Mouse (Mus musculus): ENCODE data around the gene Fktn. TPM values are rescaled to one million over a fixed set of nuclear protein-coding genes. Genes with fewer than 3 reads are reported as not detected.
"Not testable (repeated sequence)": the region's sequence is repeated elsewhere in the genome, so short reads cannot be mapped to it uniquely, and the experiment has no call there.

The Fktn gene
- total RNA-seq, 2 experiments from 2014 or later, result 27.1 to 27.7 TPM

DNA sequence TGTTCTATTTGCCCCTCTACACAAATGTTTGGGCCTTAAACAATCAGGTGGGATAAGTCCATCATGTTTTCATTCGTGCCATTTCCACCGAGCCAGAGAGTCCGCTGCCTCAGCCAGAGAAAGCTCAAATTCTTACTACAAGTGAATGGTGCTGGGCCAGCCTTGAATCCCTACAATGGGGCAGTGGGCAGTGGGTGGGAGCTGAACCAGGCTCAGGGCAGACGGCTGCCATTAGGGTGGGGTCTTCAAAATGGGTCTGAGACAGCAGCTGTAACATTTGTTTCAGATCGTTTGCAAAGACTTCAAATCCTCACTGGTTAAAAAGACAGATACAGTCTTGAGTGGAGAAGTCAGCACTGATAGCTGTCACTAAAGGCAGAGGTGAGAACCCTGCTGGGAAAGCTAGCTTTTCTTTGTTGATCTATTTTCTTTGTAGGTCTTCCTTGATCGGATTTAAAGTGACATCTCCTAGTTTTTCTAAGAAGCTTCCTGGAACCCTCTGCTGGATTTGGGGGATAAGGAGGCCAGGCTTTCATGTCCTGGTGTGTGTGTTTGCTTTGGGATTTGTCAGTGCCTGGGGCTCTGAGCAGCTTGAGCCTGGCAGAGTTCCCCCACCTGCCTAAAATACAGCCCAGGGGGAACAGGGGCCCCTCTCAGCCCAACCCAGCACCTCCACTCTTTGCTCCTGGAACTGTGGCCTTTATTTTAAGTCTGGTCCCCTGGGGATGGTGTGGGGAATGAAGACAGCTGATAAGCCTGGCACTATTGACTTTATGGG lies 57.3 kb downstream of the Fktn start:
- no peak for DNase-seq (ENCODE audit: low spot score in 2 of 2)

DNA sequence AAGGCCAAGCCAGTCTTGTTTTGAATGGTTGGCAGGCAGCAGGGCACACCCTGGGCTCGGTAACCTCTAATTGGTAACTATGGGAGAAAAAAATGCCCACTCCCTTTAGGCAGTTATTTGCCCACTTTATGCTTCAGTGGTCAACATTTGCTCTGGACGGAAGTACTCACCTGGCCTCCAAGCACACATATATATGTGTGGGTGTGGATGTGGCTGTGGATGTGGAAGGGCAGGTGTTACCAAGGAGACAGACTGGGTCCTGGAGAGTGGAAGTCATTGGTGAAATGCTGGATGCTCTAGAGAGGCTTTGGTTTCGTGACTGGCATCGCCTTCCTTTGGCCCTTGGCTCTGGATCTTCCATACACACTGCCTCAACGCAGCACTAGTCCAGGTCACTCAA lies 58.2 kb downstream of the Fktn start:
- no peak for DNase-seq (ENCODE audit: low spot score in 2 of 2)

DNA sequence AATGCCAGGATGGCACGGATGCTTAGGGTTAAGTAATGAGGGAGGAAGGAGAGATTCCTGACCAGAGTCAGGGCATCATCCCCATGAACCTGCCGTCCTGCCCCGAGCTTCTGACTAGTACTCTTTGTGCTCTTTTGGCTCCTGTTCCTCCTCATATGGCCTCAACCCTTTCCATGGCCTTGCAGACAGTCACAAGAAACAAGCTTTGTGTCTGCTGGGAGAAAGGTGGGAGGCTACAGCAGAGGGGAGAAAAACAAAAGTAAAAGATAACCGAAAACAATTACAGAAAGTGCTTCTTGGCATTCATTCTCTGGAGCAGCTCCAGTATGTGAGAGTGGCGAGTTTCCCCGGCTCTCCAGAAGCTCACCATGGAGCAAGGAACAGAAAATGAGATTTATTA lies 60.1 kb downstream of the Fktn start:
- no peak for DNase-seq (ENCODE audit: low spot score in 2 of 2)

DNA sequence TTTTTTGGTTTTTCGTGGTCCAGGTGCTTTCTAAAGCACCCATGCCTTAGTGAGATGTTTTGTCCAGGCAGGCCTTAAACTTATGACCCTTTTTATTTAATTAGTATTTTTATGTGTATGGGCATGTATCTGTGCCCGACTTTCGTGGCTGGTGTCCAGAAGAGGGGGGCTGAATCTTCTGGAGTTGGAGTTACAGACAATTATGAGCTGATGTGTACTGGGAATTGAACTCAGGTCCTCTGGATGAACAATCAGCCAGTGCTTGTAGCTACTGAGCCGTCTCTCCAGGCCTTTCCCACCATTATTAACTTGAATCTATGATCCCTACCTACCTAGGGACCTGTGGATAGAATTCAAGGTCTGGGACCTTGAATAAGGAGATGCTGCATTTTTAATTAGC lies 67.6 kb downstream of the Fktn start:
- no peak for DNase-seq (ENCODE audit: low spot score in 2 of 2)

DNA sequence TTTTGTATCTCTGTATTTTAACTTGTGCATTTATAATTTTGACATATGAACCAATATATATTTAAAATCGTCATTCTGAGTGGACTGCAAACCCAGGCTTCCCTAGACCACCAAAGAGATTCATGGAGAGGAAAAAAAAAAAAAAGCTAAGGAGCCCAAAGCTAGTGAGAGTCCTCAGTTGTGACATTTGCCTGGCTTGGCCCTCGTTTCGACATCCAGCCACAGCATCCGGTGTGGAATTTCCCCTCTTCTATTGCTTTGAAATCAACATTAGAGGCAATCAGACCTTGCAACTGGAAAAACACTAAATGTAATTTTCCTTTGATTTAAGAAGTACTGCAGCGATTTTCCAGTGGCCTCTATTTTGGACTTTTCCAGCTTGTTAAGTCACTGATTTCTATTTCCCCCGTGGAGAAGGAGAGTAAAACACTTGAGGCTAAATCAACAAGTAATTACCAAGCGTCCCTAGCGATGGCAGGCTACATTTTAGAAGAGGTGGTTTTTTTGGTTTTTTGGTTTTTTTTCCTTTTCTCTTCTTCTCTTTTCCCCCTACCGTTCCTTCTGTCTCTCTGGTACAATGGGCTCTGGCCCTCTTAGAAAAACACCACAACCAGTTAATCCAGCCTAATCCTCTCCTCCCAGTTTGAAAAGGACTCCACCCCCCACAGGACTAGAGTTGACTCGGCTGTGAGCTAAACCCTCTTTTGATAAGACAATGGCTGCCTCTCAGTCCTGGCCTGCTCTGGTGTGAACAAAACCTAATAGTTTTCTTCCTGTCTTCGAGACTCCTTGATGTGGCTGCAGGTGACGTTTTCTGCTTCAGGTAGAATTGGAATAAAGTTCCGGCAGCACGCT lies 68.6 kb downstream of the Fktn start:
- DNase-seq (ENCODE audit: low spot score in 2 of 2), result no peak

DNA sequence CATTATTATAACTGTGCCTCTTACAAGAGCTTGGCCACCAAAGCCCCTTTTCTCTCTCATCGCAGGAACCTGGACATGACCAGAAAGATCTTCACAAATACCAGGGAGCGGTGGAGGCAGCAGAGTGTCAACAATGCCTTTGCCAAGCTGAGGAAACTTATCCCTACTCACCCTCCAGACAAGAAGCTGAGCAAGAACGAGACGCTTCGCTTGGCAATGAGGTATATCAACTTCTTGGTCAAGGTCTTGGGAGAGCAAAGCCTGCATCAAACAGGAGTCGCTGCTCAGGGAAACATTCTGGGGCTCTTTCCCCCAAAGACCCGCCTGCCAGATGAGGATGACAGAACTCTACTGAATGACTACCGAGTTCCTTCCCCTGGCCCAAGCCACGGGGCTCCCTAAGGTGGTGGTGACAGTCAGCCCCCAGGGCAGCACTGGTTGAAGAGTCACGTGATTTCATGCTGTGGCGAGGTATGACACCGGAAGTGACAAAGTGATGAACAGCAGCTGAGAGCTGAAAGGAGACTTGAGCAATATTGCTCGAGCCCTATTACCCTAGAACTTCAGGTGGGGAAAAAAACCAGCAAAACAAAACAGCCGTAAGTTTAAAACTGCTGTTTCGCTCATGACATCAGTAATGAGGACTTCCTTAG lies 72.1 kb downstream of the Fktn start:
- no peak for DNase-seq (ENCODE audit: low spot score in 2 of 2)

DNA sequence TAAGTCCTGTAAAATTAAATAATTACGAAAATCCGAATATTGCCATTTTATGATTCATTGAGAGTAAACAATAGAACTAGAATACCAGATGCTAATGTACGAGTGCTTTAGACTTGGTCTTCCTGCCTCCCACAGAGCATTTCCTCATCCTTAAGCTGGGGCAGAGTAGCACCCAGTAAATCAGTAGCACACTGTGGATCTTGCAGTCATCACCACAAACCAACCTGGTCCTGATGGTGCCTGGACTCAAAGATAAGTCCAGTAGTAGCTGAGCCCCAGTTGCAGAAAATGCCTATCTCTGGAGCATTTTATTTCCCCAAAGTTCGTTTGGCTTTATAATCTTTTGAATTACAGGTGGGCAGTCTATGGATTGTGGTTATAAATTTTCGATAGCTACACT lies 73.1 kb downstream of the Fktn start:
- no peak for DNase-seq (ENCODE audit: low spot score in 2 of 2)

DNA sequence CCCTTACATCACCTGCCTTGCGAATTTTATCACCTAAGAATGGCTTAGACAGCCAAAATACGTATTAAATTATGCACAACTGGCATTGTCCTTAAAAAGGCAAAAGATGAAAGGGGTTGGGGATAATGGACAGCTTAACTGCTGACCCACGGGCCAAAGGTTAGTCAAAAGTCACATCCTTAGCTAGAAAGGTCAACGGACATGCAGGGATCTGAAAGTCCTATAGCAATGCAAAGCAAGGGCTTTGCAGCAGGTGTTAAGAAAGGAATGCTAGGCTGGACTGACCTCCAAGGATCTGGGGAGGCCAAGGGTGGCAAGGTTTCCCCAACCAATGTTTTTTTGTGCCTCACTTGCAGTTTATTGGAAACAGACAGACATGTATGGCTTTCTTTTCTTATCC lies 75.5 kb downstream of the Fktn start:
- DNase-seq (ENCODE audit: low spot score in 2 of 2), result no peak

DNA sequence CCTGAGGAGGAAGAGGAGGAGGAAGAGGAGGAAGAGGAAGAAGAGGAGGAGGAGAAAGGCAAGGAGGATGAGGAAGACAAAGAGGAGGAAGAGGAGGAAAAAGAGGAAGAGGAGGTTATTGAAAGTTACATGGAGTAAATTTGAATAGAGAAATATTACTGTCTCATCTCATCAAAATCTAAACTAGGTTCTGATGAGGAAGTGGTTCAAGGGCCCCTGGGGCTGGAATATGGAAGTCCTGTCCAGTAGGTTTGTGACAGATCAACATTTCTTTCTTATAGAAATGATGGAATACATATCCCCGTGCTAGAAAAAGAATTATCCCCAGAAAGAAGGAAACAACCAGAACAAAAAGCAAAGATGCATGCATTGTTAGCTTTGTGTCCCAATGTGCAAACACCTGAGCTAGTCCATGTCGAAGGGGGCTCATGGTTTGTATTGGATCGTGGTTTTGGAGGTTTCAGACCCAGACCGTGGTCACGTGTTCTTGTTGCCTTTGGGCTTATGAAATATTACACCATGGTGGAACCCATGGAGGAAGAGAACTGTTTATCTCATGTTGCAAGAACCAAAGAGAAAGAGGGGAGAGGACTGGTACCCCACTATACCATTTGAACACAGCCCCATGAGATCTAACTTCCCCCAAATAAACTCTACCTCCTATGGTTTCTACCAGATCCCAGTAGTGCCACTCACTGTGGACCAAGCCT lies 80.6 kb downstream of the Fktn start:
- DNase-seq (ENCODE audit: low spot score in 2 of 2), result no peak

DNA sequence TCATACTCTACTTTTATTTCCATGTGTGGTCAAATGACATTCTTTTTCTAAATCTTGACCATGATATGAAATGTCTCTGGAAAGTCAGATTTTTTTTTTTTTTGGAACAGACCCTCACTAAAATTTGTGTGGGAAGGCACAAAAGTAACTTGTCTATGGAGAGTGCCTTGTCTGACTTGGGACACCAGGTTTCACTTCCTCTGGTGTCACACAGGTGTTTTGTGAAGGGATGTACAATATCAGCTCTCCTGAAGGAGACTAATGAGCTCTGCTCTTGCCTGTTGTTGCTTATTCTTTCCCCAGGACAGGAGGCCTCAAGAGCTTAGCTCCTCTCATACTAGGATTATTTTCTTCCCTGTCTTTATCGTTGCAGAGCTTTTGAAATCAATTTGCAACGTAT lies 81.3 kb downstream of the Fktn start:
- DNase-seq (ENCODE audit: low spot score in 2 of 2), result no peak

DNA sequence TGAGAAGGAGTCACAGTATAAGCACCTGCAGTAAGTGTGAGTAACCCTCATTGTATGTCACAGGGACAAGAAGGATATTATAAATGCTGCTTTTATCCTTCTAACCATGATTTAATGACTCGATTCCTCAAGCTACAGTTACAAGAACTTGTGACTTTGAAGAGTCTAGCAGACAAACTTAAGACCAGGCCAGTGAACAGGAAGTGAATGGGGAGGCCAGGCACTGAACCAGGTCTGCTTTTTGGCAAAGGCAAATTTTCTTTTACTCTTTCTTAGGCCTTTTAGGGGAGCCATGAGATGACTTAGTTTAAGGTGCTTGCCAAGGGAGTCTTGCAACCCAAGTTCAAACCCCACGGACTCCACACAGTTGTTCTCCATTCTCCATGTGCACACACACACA lies 81.9 kb downstream of the Fktn start:
- DNase-seq (ENCODE audit: low spot score in 2 of 2), result no peak

DNA sequence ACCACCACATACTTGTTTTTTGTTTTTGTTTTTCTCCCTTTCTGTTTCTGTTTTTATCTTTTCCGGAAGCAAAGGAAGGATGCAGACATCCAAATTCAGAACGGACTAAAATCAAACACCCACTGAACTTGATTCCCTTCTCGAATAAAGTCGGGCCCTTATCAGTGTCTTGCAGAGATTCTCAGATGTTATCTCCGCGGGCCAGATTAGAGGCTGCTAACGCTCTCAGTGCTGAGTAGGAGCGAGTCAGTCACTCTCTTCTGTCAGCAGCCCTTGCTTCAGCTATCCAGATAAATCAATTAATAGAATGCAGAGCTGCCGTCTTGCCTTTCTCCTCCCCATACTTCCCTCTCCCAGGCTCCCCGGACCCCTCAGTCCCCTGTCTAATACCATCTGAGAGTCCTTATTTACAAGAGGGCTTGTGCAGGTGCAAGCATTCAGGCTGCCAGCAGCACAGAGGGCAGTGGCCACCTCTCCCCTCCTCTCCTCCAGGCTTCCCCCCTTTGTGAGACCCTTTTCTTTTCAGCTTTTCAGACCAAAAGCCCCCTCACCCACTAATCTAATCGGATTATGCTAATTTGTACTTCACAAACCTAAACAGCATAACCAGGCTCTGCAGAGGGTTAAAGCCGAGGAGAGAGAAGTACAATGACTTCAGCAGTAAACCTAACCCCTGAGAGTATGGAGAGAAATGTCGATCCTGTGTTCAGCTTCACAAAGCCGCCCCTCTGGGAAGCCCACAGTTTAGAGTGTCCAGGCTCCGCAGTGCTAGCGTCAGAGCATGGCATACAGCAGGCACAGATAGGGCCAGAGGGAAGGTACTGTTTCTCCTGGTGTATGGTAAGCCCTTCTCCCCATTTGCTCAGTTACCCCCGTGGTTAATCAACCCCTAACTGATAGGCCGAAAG lies 83.3 kb downstream of the Fktn start:
- no peak for DNase-seq (ENCODE audit: low spot score in 2 of 2)

DNA sequence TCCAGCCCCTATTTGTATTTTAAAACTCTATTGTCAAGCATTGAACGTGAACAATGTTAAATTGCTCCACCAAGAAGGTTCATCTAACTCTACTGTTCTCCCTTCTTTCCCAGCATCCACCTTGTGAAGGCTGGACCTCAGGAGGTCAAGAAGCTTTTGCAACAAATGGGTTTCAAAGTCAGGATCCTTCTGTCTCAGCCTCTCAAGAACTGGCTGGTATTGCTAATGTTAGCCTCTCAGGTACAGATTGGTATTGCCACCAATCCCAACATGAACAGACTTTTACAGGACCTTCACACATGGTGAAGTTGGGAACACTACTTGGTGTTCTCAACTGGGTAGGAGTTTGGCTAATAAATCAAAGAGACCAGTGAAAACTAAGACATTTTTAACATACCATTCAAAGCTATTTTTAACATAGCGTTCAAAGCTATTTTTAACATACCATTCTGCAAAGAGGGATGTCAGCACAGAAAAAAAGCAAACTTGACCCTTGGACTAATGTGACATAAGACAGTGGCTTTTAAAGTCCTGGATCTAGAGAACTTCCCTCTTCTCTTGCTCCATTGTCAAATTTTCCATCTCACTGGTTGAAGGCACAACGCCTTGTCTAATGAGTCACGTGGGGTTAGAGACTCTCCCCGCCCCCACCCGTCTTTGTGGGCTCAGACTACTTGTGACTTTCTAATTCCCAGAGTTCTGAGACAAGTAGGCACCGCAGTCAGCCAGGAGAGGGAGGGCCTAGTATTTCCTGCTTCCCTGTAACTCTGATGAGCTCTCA lies 85.3 kb downstream of the Fktn start:
- DNase-seq (ENCODE audit: low spot score in 2 of 2), result no peak

DNA sequence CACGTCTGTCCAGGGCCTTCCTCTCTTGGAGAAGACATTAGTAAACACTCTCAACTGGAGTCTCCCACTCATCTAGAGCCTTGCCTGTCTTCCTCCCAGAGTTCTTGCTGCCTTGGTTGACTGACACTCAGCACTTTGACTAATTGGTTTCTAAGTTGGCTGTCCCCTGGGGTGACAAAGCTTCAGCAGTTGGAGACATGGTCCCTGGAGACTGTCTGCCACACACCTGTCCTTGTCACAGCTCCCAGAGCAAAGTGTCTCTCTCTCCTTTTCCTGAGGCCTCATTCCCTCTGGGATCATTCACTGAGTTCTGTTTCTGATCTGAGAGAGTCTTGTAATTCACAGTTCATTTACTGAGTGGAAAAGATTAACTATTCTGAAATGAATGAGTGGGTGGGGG lies 86.0 kb downstream of the Fktn start:
- no peak for DNase-seq (ENCODE audit: low spot score in 2 of 2)

DNA sequence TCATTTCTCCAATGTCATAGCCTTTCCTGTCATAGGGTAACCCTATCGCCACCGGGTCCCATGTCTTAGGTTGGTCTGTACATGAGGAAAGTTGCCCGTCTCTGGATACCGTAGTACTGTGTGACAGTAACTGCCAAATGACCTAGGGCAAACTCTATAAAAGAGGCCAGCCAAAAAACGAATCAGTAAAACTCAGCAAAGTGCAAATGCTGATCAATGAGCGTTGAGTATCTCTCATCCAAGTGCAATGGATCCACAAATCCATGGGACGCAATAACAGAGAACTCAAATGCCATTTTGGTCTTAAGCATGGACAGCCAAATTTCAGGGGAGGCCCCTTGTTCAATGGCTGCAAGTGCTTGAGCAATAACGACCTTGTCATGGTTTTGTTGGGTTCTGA lies 89.9 kb downstream of the Fktn start:
- DNase-seq (ENCODE audit: low spot score in 2 of 2), result not testable (repeated sequence)

DNA sequence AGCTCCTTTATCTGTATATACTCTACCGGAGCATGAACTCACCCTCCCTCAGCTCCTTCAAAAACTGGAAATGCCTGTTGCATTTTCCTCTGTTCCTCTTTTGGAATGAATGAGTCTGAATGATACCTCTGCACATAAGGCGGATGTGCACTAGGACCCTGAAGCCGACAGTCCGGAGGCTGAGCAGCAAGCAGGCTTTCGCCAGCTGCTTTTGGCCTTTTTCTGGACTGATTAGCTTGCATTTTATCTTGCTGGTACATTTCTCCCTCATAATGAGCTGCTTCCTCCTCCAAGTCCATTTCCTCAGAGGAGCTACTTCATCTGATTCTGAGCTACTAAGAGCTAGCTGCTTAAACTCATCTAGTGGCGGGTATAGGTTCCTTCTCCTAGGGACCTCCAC lies 92.6 kb downstream of the Fktn start:
- not testable (repeated sequence) for DNase-seq (ENCODE audit: low spot score in 2 of 2)

DNA sequence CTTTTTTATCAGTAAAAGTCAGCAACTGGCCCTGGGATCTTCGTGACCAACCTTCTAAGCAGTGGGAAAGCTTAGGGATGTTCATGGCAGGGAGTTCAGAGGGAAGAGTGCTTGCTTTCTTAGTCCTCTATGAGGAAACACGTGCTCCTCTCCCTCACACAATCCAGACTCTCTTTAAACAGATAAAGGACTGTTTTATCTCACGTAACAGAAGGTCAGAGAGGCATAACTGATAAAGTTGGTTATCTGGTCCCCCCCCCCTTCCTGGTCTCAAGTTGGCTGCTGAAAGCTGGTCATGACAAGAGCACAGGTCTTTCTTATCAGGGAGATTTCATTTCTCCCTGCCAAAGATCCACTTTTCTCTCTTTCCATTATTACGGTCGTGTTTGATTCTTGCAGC lies 104.5 kb downstream of the Fktn start:
- DNase-seq (ENCODE audit: low spot score in 2 of 2), result no peak

DNA sequence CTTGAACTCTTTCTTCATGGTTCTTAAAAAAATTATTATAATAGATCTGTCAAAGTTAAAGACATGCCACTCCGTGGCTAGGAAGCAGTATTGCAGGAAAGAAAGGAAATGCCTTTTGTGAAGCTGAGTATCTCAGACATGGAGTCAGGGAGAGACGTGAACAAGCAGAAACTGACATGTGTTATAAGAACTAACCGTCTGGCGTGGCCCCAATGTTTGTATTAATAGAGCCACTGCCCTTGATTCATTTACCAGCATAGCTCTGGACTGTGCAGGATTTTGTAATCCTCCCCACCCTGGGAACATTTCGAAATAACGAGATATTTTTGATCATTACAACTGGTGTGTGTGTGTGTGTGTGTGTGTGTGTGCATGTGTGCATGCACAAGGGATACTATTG lies 109.9 kb downstream of the Fktn start:
- no peak for DNase-seq (ENCODE audit: low spot score in 2 of 2)

DNA sequence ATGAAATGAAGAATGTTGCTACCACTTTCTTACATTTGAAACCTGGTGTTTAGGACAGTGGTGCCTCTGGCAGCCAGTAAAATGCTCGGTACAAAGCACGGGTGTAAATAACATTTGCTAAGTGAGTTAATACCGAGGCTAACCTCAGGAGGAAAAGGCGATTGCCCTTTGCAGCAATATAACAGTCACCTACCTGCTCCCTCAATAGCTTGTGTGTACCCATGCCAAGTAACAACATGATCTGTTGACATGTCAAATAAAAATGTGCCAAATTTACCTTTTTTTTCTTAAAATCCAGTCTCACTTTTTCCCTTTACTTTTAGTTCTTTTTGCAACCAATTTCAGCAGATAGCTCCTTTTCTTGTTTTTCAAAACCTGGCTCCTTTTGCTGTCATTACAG lies 111.0 kb downstream of the Fktn start:
- no peak for DNase-seq (ENCODE audit: low spot score in 2 of 2)

All from layer of hippocampus, postnatal 10 days (tissue).